Mouse (Mus musculus) embryonic facial prominence, embryonic 13.5 days (tissue): ENCODE results near the gene Tex264. TPM values are rescaled to one million over a fixed set of nuclear protein-coding genes. Genes with fewer than 3 reads are reported as not detected.

Experiments
- ATAC-seq: fragments of 200-750 bp; cut with Nextera tagmentation; 2 replicates; pipeline ENCODE4 v1.8.0; 2017; ENCODE audit warnings: low read depth; ENCODE audit not compliant: insufficient number of reproducible peaks, insufficient read depth, low FRiP score, low TSS enrichment
- H3K27ac ChIP-seq: fragments of 300-500 bp; sonication (generic); 2 replicates; pipeline ENCODE4 v1.5.1; 2015; ENCODE audit warnings: moderate library complexity, mild to moderate bottlenecking, inconsistent platforms
- H3K27me3 ChIP-seq: fragments of 300-500 bp; sonication (generic); 2 replicates; pipeline ENCODE4 v1.6.1; 2015; ENCODE audit warnings: mild to moderate bottlenecking, inconsistent platforms
- H3K36me3 ChIP-seq: fragments of 300-500 bp; sonication (generic); 2 replicates; pipeline ENCODE4 v1.6.1; 2015; ENCODE audit warnings: mild to moderate bottlenecking, inconsistent platforms
- H3K4me1 ChIP-seq: fragments of 300-500 bp; sonication (generic); 2 replicates; pipeline ENCODE4 v1.6.1; 2015; ENCODE audit warnings: inconsistent platforms
- H3K4me2 ChIP-seq: fragments of 300-500 bp; sonication (generic); 2 replicates; pipeline ENCODE4 v1.6.1; 2015; ENCODE audit warnings: moderate library complexity, mild to moderate bottlenecking, inconsistent platforms
- H3K4me3 ChIP-seq: fragments of 300-500 bp; sonication (generic); 2 replicates; pipeline ENCODE4 v1.5.1; 2015; ENCODE audit warnings: mild to moderate bottlenecking, inconsistent platforms
- H3K9ac ChIP-seq: fragments of 300-500 bp; sonication (generic); 2 replicates; pipeline ENCODE4 v1.6.1; 2015; ENCODE audit warnings: mild to moderate bottlenecking, inconsistent platforms
- H3K9me3 ChIP-seq: fragments of 300-500 bp; sonication (generic); 2 replicates; pipeline ENCODE4 v1.6.1; 2016; ENCODE audit warnings: inconsistent platforms
- WGBS: fragments of 180-500 bp; shearing (Covaris S2); methylation state at CpG from one replicate; pipeline ENCODE4 v1.1.7; 2015; ENCODE audit warnings: mixed read lengths; 5-methylcytosine and 5-hydroxymethylcytosine counted together
- polyA plus RNA-seq: library from polyadenylated mRNA; unstranded; fragments of >200 nt; fragmentation: Nextera tagmentation; extraction: Ambion mirVana; gene quantifications from 2 replicates; pipeline ENCODE4 v1.2.1, GENCODE M21; 2015

Tex264 gene
- polyA plus RNA-seq, 1 experiment from 2014 or later = 63.5 TPM

GRCm38 (mm10) chr9:106663200-106663599, 22.5 kb downstream of the Tex264 start:
- no peaks in the 10 kb centered on the region for H3K9me3 ChIP-seq
- H3K9ac ChIP-seq = no peak overlapping the region
- peaks cover 96% of the 10 kb centered on the region for H3K36me3 ChIP-seq
- no peak for ATAC-seq
- H3K4me1 ChIP-seq = no peaks in the 10 kb centered on the region
- no peak overlapping the region for H3K4me2 ChIP-seq
- no peaks in the 10 kb centered on the region for H3K27me3 ChIP-seq
- WGBS = 88% methylated on average over 6 of the region's 6 CpGs
- no peak overlapping the region for H3K4me3 ChIP-seq
- no peak overlapping the region for H3K27ac ChIP-seq

GRCm38 (mm10) chr9:106659935-106660334, 25.8 kb downstream of the Tex264 start:
- peaks cover 11% of the 10 kb centered on the region for H3K27me3 ChIP-seq
- ATAC-seq = no peak
- 73% methylated on average over 1 of the region's 1 CpGs for WGBS
- H3K9ac ChIP-seq = no peak overlapping the region
- H3K9me3 ChIP-seq = no peaks in the 10 kb centered on the region
- H3K4me3 ChIP-seq = no peak overlapping the region
- H3K27ac ChIP-seq = no peak overlapping the region
- peaks cover 9% of the 10 kb centered on the region for H3K4me1 ChIP-seq
- peaks cover 71% of the 10 kb centered on the region for H3K36me3 ChIP-seq
- no peak overlapping the region for H3K4me2 ChIP-seq

- Histone ChIP-seq H3K9ac (no peak overlapping the region), H3K36me3 (peaks cover 66% of the 10 kb centered on the region), H3K9me3 (no peaks in the 10 kb centered on the region), H3K4me1 (peaks cover 10% of the 10 kb centered on the region), H3K4me2 (no peak overlapping the region), H3K4me3 (no peak overlapping the region), H3K27me3 (peaks cover 16% of the 10 kb centered on the region), H3K27ac (no peak overlapping the region)
- ATAC-seq = no peak
- WGBS = 42% methylated on average over 7 of the region's 7 CpGs
Observed at GRCm38 (mm10) chr9:106659441-106659840, 26.3 kb downstream of the Tex264 start.

GRCm38 (mm10) chr9:106657592-106657991, 28.1 kb downstream of the Tex264 start:
- WGBS = 50% methylated on average over 5 of the region's 5 CpGs
- ATAC-seq = no peak
- H3K36me3 ChIP-seq = peaks cover 48% of the 10 kb centered on the region
- peaks cover 10% of the 10 kb centered on the region for H3K4me1 ChIP-seq
- no peak overlapping the region for H3K4me3 ChIP-seq
- H3K9me3 ChIP-seq = no peaks in the 10 kb centered on the region
- H3K4me2 ChIP-seq = no peak overlapping the region
- H3K9ac ChIP-seq = no peak overlapping the region
- H3K27ac ChIP-seq = no peak overlapping the region
- H3K27me3 ChIP-seq = peaks cover 26% of the 10 kb centered on the region

- Histone ChIP-seq H3K4me3 (no peak overlapping the region), H3K27ac (no peak overlapping the region), H3K36me3 (peaks cover 40% of the 10 kb centered on the region), H3K9me3 (no peaks in the 10 kb centered on the region), H3K4me1 (peaks cover 10% of the 10 kb centered on the region), H3K27me3 (peaks cover 26% of the 10 kb centered on the region), H3K9ac (no peak overlapping the region), H3K4me2 (no peak overlapping the region)
- WGBS = 38% methylated on average over 5 of the region's 5 CpGs
- ATAC-seq = no peak
Observed at GRCm38 (mm10) chr9:106656820-106657219, 28.9 kb downstream of the Tex264 start.

GRCm38 (mm10) chr9:106655884-106656720, 29.6 kb downstream of the Tex264 start, which contains the start of gene Grm2:
Gene Grm2, minus strand, starts transcription at chr9:106656082.
- peaks cover 26% of the 10 kb centered on the region for H3K27me3 ChIP-seq
- 0 out of 2 replicates have a peak, but pooled peaks have one; percentile 17 for ATAC-seq

GRCm38 (mm10) chr9:106652720-106653119, 33.0 kb downstream of the Tex264 start:
- Histone ChIP-seq H3K27ac (no peak overlapping the region), H3K9me3 (no peaks in the 10 kb centered on the region), H3K9ac (no peak overlapping the region), H3K27me3 (peaks cover 26% of the 10 kb centered on the region), H3K4me3 (no peak overlapping the region), H3K36me3 (0 out of 2 replicates have a peak, but pooled peaks cover 1% of the 10 kb centered on the region), H3K4me2 (no peak overlapping the region), H3K4me1 (peaks cover 10% of the 10 kb centered on the region)
- WGBS = 73% methylated on average over 1 of the region's 1 CpGs
- ATAC-seq = no peak

More at GRCm38 (mm10) chr9:106655884-106656720, 29.6 kb downstream of the Tex264 start, which contains the start of gene Grm2:
- H3K4me1 ChIP-seq = peaks cover 10% of the 10 kb centered on the region
- H3K9ac ChIP-seq = peak within 1 kb of the TSS; percentile 40; the same call in 1 of the 2 replicates
- peak within 1 kb of the TSS; percentile 37 for H3K4me3 ChIP-seq
- no peaks in the 10 kb centered on the region for H3K9me3 ChIP-seq
- H3K4me2 ChIP-seq = peak within 1 kb of the TSS; percentile 73
- WGBS = 0% methylated on average over 29 of the region's 44 CpGs
- peaks cover 33% of the 10 kb centered on the region for H3K36me3 ChIP-seq
- H3K27ac ChIP-seq = no peak within 1 kb of the TSS

GRCm38 (mm10) chr9:106647226-106647625, 38.5 kb downstream of the Tex264 start:
- WGBS = 79% methylated on average over 27 of the region's 27 CpGs
- Histone ChIP-seq H3K4me3 (no peak overlapping the region), H3K9me3 (no peaks in the 10 kb centered on the region), H3K9ac (no peak overlapping the region), H3K27ac (no peak overlapping the region), H3K27me3 (no peaks in the 10 kb centered on the region; the same call in 1 of the 2 replicates), H3K36me3 (no peaks in the 10 kb centered on the region), H3K4me1 (no peaks in the 10 kb centered on the region), H3K4me2 (no peak overlapping the region)
- no peak for ATAC-seq

- Histone ChIP-seq H3K27ac (no peak overlapping the region), H3K4me3 (no peak overlapping the region), H3K4me1 (no peaks in the 10 kb centered on the region), H3K9ac (no peak overlapping the region), H3K4me2 (no peak overlapping the region), H3K9me3 (no peaks in the 10 kb centered on the region), H3K27me3 (no peaks in the 10 kb centered on the region; the same call in 1 of the 2 replicates), H3K36me3 (no peaks in the 10 kb centered on the region)
- WGBS = 79% methylated on average over 9 of the region's 9 CpGs
- no peak for ATAC-seq
Observed at GRCm38 (mm10) chr9:106645684-106646271, 39.9 kb downstream of the Tex264 start.

GRCm38 (mm10) chr9:106643787-106644186, 41.9 kb downstream of the Tex264 start:
- Histone ChIP-seq H3K27ac (no peak overlapping the region), H3K4me3 (no peak overlapping the region), H3K9ac (no peak overlapping the region), H3K36me3 (no peaks in the 10 kb centered on the region), H3K9me3 (no peaks in the 10 kb centered on the region), H3K4me1 (no peaks in the 10 kb centered on the region), H3K27me3 (no peaks in the 10 kb centered on the region; the same call in 1 of the 2 replicates), H3K4me2 (no peak overlapping the region)
- WGBS = 63% methylated on average over 6 of the region's 6 CpGs
- no peak for ATAC-seq

- Histone ChIP-seq H3K9me3 (no peaks in the 10 kb centered on the region), H3K4me3 (no peak overlapping the region), H3K27ac (no peak overlapping the region), H3K9ac (no peak overlapping the region), H3K4me2 (no peak overlapping the region), H3K36me3 (no peaks in the 10 kb centered on the region), H3K27me3 (no peaks in the 10 kb centered on the region; the same call in 1 of the 2 replicates), H3K4me1 (no peaks in the 10 kb centered on the region)
- 28% methylated on average over 7 of the region's 7 CpGs for WGBS
- ATAC-seq = no peak
Observed at GRCm38 (mm10) chr9:106643128-106643527, 42.6 kb downstream of the Tex264 start.

- 55% methylated on average over 5 of the region's 5 CpGs for WGBS
- H3K4me1 ChIP-seq = no peaks in the 10 kb centered on the region
- no peak overlapping the region for H3K9ac ChIP-seq
- no peak overlapping the region for H3K27ac ChIP-seq
- H3K36me3 ChIP-seq = no peaks in the 10 kb centered on the region
- H3K4me3 ChIP-seq = no peak overlapping the region
- H3K9me3 ChIP-seq = no peaks in the 10 kb centered on the region
- no peaks in the 10 kb centered on the region for H3K27me3 ChIP-seq
- ATAC-seq = no peak
- no peak overlapping the region for H3K4me2 ChIP-seq
Observed at GRCm38 (mm10) chr9:106641346-106641745, 44.4 kb downstream of the Tex264 start.
